Mouse (Mus musculus) CH12F3 (cell line): ENCODE data around the gene Ikzf2.

ENCODE experiments used
- in situ Hi-C: fragments of 300-500 bp; cut with MboI; formaldehyde crosslinking; loops from 2 replicates; pipeline ENCODE4 v1.14.3; 2020; ENCODE audit warnings: low sequenced_read_pairs

The Ikzf2 gene

GRCm38 (mm10) chr1:69599074-69599772, 87.8 kb downstream of the Ikzf2 start:
- in situ Hi-C loops: no loop called here

DNA sequence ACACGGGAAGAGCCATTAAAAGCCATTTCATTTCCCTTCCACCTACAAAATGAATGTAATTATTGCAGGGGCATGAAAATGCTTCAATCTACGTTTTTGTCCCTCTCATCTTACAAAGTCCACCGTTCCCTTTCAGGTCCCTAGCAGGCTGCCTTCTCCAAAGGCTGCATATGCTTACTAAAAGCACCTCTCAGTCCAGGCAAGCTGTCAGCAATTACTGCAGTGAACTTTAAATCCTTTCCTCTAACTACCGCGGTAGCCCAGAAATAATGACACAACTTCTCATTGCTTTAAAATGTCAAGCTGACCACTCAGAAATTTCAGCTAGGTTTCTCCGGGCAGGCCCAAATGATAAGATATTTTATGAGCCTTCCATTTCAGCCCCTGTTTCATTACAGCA, 95.2 kb downstream of the Ikzf2 start:
- in situ Hi-C loops: no loop called here

DNA sequence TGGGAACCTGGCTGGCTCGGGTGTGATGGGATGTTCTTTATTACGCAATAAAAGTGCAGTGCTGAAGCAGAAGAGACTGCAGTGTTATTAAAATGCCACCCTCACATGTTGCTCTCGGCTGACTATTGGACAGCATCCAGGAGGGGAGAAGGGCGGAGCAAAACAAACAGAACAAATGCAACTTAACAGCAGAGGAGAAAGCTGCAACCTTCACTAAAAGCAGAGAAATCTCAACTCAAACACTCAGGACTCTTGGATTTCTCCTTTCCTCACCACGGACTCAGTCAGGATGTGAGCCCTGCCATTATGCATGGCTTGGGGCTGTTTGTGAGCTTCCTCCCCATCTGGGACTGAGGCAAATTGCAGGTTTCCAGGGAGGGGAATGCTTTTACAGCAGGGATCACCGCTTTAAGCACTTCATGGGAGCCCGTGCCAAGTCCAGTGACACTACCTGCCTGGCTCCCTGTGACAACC, 95.7 kb downstream of the Ikzf2 start:
- in situ Hi-C loops: no loop called here

- in situ Hi-C loops: no loop called here
These were observed 101.5 kb downstream of the Ikzf2 start for GRCm38 (mm10) chr1:69585546-69585945.

- in situ Hi-C loops: no loop called here
These were observed 102.9 kb downstream of the Ikzf2 start for GRCm38 (mm10) chr1:69583932-69584659.

DNA sequence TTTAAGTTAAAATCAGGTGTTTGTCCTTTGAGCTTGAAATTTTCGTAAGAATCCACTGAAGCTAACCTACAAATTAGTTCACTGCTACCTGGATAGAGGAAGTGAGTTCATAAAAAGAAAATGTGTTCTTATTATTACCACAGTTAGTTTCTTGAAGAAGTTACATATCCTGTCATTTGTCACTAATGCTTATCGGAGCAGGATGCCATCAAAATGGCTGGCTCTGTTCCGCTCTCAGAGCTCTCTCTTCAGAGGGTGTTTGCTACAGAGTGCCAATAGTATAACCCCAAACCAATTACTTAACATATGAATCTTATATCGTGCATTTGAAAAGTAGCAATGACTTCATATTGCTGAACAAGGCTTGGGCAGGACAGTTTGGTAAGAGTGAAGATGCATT, 108.1 kb downstream of the Ikzf2 start:
- in situ Hi-C loops: no loop called here

DNA sequence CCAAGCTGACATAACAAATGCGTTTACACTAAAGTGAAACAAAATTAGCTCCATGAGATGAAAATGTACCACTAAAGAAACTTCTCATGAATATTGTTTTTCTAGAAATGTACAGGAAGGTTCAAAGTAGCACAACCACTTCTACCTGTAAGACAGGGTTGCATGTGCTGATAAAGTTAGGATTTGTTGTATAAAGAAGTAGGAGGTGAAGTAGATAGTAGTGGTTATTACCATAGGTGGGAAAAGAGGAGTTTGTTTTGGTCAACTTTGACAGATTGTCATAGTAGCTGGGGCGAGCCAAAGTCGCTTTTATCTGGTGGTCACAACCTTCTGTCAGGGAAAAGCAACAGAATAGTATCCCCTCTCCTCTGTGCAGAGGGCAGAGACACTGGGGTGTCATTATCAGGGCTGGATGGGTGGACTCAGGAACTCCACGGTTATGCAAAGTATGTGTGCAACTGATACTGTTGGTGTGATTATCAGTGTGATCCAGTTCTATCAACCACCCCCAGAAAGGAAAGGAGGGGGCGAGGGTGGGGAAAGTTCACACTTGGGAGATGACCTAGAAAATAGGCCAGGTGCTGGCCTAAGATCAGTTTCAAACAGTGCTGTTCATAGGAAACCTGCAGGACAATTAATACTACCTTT, 127.5 kb downstream of the Ikzf2 start:
- in situ Hi-C loops: no loop called here

DNA sequence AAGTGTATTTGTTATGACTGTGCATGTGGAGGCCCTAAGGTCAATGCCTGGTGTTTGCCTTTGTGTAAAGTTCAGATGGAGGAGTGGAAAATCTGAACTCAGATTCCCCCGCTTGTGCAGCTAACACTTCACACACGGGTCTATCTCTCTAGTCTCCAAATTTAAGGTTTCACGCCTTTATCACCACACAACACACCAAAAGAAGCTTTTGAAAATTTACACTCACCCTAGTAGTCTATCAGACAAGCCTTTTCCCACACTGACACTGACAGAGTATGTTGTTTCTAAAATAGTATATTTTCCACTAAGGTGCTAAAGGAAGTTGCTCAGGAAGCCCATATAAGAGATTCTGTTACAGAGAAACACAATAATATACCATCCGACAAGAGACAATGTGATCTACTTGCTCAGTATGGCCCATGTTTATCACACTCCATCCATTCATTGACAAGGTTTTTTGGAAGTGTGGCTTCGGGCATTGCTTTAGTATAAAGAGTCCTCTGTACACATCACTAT, 131.4 kb downstream of the Ikzf2 start:
- in situ Hi-C loops: no loop called here

GRCm38 (mm10) chr1:69549987-69550386, 137.1 kb downstream of the Ikzf2 start:
- in situ Hi-C loops: no loop called here

- in situ Hi-C loops: no loop called here
These were observed 141.2 kb downstream of the Ikzf2 start for GRCm38 (mm10) chr1:69545885-69546253.

- in situ Hi-C loops: no loop called here
These were observed 141.7 kb downstream of the Ikzf2 start for GRCm38 (mm10) chr1:69545217-69545884.

DNA sequence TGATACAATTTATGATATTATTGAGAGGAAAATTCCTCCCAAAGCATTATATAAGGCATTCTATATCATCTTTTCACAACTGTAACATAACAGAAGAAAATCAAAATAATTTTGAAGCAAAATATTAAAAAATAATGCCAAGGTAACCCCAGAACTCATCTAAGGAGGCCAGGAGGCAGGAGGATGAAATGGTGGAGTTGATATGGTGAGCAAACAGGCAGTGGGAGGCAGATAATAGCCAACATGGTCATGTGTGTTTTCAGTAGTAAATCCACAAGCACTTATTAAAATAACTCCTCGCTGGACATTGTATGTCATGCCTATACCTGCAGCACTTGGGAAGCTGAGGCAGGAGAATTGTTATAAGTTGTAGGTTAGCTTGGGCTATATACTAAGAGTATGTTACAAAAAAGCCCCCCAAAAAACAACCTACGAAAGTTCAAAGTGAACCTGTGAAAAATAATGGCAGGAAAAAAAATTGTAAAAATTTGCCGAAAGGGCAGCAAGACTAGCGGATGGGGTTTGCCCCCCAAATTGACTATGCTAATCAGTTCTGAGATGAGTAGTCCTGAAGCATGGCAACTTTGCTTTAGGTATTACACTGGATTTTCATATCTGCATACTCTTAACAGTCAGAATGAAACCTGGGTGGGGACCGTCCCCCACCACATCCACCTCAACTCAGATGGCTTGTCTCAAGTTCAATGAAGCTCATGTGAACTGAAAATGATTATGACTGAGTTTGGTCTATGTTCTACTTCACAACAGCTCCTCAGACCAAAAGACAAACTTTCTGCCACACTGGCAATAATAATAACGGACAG, 143.1 kb downstream of the Ikzf2 start:
- in situ Hi-C loops: no loop called here

DNA sequence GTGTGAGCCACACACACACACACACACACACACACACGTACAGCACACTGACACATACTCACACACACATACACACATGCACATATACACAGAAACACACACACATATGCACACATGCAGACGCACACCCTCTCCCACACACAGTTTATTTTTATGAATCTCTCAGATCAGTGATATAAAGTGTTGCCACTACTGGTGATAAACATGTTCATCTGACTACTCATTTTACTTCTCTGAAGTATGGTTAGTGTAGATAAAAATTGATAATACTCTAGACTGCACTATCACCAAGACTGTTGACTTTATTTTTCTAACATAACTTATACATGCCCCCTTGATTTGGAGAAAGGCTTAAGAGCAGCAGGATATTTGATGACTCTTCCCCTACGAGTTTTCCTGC, 144.5 kb downstream of the Ikzf2 start:
- in situ Hi-C loops: no loop called here

- in situ Hi-C loops: no loop called here
These were observed 148.4 kb downstream of the Ikzf2 start for GRCm38 (mm10) chr1:69538663-69539062.

GRCm38 (mm10) chr1:69537619-69538018, 149.4 kb downstream of the Ikzf2 start:
- in situ Hi-C loops: no loop called here

DNA sequence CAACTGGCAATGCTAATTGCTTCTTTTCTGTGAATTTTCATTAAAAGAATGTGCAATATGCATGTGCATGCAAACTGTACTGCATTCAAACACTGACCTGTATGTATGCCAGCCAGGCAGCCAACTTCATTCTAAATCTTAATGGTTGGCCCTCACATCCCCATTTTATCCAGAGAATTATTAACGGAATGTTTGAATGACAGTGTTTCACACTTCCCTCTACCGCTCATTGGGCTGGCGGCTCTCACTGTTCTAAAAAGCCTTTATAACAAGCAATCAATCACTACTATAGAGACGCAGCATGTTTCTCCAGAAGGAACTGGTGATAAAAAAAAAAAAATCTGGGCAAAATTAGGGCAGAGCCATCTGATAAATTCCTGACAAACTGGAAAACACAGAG, 151.5 kb downstream of the Ikzf2 start:
- in situ Hi-C loops: no loop called here

- in situ Hi-C loops: no loop called here
These were observed 154.0 kb downstream of the Ikzf2 start for GRCm38 (mm10) chr1:69533048-69533447.

DNA sequence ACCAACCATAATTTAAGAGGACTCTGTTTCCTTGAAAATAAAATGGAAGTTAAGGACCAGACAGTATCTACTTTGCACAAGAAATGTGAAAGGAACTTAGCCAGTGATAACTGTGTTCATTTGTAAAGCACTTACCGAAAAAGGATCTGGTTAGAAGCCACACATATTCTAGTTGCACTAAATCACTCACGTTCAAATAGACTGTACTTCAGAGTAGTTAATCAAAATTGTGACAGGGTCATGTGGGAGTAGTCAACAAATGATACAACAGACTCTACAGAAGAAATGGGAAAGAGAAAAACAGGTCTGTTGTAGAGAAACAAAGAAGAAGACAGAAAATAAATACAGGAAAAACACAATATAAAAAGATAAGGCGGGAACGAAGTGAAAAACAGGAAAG, 158.3 kb downstream of the Ikzf2 start:
- in situ Hi-C loops: no loop called here

DNA sequence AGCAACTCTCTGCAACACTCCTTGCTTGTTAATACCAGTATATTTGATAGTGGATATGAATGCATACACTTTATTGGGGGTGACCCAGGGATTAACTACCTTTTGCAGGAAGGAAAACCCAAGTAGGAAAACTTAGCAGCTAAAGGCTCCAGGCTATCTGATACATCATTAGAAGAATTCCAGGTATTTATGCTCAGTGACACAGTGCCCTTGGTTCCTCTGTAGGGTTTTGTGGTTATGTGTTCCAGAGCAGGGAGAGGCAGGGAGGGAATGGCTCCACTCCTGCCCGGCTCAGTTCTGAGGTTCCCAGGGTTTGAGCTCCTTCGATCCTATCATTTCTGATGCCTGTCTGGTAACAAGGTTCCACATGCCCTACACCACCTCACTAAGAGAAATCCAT, 165.4 kb downstream of the Ikzf2 start:
- in situ Hi-C loops: no loop called here

DNA sequence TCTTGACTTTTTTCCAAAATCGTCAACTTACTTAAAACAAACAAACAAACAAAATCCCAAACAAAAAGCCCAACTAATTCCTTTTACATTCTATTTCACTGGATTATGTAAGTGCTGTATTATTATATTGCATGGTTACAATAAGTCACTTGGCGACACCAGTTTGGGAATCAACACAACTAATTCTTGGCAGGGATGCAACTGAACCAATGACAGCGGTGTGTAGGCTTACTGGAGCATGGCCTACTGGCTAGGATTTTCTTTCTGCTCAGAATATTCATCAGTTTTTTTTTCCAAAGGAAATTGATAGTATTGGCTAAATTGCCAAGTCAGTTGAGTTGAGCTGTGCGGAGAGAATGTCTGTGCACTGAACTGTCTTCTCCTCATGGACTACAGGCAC, 167.7 kb downstream of the Ikzf2 start:
- in situ Hi-C loops: no loop called here
